Mouse (Mus musculus) granulocyte monocyte progenitor cell, adult 5-6 weeks (primary cell): ENCODE measurements around the gene Kdm4b. TPM values are rescaled to one million over a fixed set of nuclear protein-coding genes. Genes with fewer than 3 reads are reported as not detected.

Source experiments
- ATAC-seq: replicated peaks from 2 replicates; pipeline ENCODE4 v1.8.0; 2016; ENCODE audit warnings: mild to moderate bottlenecking, moderate TSS enrichment, inconsistent platforms; ENCODE audit not compliant: poor library complexity, severe bottlenecking
- total RNA-seq, 2 experiments: library from RNA; stranded (forward) in 1 of 2; stranded (reverse) in 1 of 2; fragments of 200-712, 200-1000 nt in 1 of 2; fragments of >200 nt in 1 of 2; fragmentation: Nextera tagmentation in 1 of 2; gene quantifications; 2 replicates each; pipeline ENCODE4 v1.2.3; 2014 to 2017

The Kdm4b gene
- total RNA-seq (2014; fragmentation: Nextera tagmentation) (7.7 and 13.3 TPM in 2 replicates), total RNA-seq (2017) (5.7 and 8.9 TPM in 2 replicates)

- ATAC-seq: peak; percentile 93
Observed at GRCm38 (mm10) chr17:56325450-56326152, at the start of gene Kdm4b. TSS of gene Kdm4b (plus strand) at chr17:56326062.

GRCm38 (mm10) chr17:56276643-56277566, 49.0 kb upstream of the Kdm4b start, which contains the start of gene Ticam1:
TSS of gene Ticam1 (minus strand) at chr17:56276786.
- ATAC-seq: peak; percentile 83

- no peak for ATAC-seq
Observed at GRCm38 (mm10) chr17:56277567-56277893, 48.3 kb upstream of the Kdm4b start.

GRCm38 (mm10) chr17:56278340-56278739, 47.5 kb upstream of the Kdm4b start:
- ATAC-seq: no peak

GRCm38 (mm10) chr17:56279481-56280155, 46.2 kb upstream of the Kdm4b start:
- no peak for ATAC-seq

- ATAC-seq: peak; percentile 25; the same call in 1 of the 2 replicates
Observed at GRCm38 (mm10) chr17:56281193-56281592, 44.7 kb upstream of the Kdm4b start.

GRCm38 (mm10) chr17:56282802-56283201, 43.1 kb upstream of the Kdm4b start:
- ATAC-seq: no peak

GRCm38 (mm10) chr17:56283316-56283715, 42.5 kb upstream of the Kdm4b start:
- peak; percentile 55 for ATAC-seq

GRCm38 (mm10) chr17:56285995-56286394, 39.9 kb upstream of the Kdm4b start:
- no peak for ATAC-seq

GRCm38 (mm10) chr17:56287830-56288229, 38.0 kb upstream of the Kdm4b start:
- no peak for ATAC-seq

- no peak for ATAC-seq
Observed at GRCm38 (mm10) chr17:56288866-56289265, 37.0 kb upstream of the Kdm4b start.

GRCm38 (mm10) chr17:56289371-56290331, 36.2 kb upstream of the Kdm4b start:
- peak; percentile 37 for ATAC-seq

GRCm38 (mm10) chr17:56290388-56291170, 35.3 kb upstream of the Kdm4b start:
- ATAC-seq: peak; percentile 67

GRCm38 (mm10) chr17:56291171-56291511, 34.7 kb upstream of the Kdm4b start:
- peak; percentile 79 for ATAC-seq

GRCm38 (mm10) chr17:56291826-56292475, 33.9 kb upstream of the Kdm4b start:
- no peak for ATAC-seq

- no peak for ATAC-seq
Observed at GRCm38 (mm10) chr17:56292531-56293222, 33.2 kb upstream of the Kdm4b start, which contains the start of gene Plin3. TSS of gene Plin3 (minus strand) at chr17:56292873.

GRCm38 (mm10) chr17:56293291-56293690, 32.6 kb upstream of the Kdm4b start:
- no peak for ATAC-seq

GRCm38 (mm10) chr17:56294241-56294640, 31.6 kb upstream of the Kdm4b start:
- no peak for ATAC-seq
